Mouse (Mus musculus): Measurements from ENCODE around the gene Arrdc3. TPM values are rescaled to one million over a fixed set of nuclear protein-coding genes. Genes with fewer than 3 reads are reported as not detected.
A peak's percentile ranks its signal among the peaks of the same experiment; 100 is the strongest.

Arrdc3 gene
- total and polyA plus RNA-seq, 2 experiments from 2014 or later, result 58.6 to 90.6 TPM

DNA sequence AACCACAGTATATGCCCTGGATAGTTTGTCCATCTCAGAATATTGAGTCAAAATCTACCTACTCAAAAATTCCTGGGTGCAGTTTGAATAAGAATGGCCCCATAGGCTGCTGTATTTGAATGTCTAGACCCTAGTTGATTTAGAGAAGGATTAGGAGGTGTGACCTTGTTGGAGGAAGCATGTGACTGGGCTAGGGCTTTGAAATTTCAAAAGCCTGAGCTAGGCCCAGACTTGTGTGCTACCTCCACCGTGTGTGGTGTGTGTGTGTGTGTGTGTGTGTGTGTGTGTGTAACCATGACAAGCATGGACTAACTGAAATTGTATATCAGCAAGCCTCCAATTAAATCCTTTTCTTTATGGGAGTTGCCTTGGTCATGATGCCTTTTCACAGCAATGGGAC lies 14.2 kb downstream of the Arrdc3 start:
- no peaks in the 10 kb centered on the region for H3K27me3 ChIP-seq (ENCODE audit: insufficient read depth, low read length)
- 63% methylated on average over 1 of the region's 1 CpGs for WGBS
- peak; percentile 24; the same call in 1 of the 2 replicates for ATAC-seq
- H3K27ac ChIP-seq (ENCODE audit: low read depth, low read length), result no peak overlapping the region
- H3K9me3 ChIP-seq (ENCODE audit: low read length), result no peaks in the 10 kb centered on the region
- H3K36me3 ChIP-seq (ENCODE audit: insufficient read depth), result peaks cover 35% of the 10 kb centered on the region
- no peak for TF ChIP-seq CTCF (IDR thresholded peaks at IDR 0.05; ENCODE audit: low read depth)
- H3K4me2 ChIP-seq (ENCODE audit: low read depth), result no peak overlapping the region
- H3K4me3 ChIP-seq (ENCODE audit: low read depth, low read length), result no peak overlapping the region
- no peak overlapping the region for H3K9ac ChIP-seq
- DNase-seq, result no peak
- no peaks in the 10 kb centered on the region for H3K4me1 ChIP-seq (ENCODE audit: insufficient read depth)

- H3K4me2 ChIP-seq (ENCODE audit: low read depth), result no peak overlapping the region
- no peaks in the 10 kb centered on the region for H3K4me1 ChIP-seq (ENCODE audit: insufficient read depth)
- no peaks in the 10 kb centered on the region for H3K9me3 ChIP-seq (ENCODE audit: low read length)
- H3K9ac ChIP-seq, result no peak overlapping the region
- no peaks in the 10 kb centered on the region for H3K27me3 ChIP-seq (ENCODE audit: insufficient read depth, low read length)
- TF ChIP-seq CTCF (IDR thresholded peaks at IDR 0.05; ENCODE audit: low read depth), result no peak
- peaks cover 30% of the 10 kb centered on the region for H3K36me3 ChIP-seq (ENCODE audit: insufficient read depth)
- no peak overlapping the region for H3K27ac ChIP-seq (ENCODE audit: low read depth, low read length)
- H3K4me3 ChIP-seq (ENCODE audit: low read depth, low read length), result no peak overlapping the region
- DNase-seq (no peak), ATAC-seq (no peak)
- WGBS, result 87% methylated on average over 4 of the region's 4 CpGs
Observed at GRCm38 (mm10) chr13:80898095-80898494, 14.9 kb downstream of the Arrdc3 start.

GRCm38 (mm10) chr13:80899435-80900029 lies 16.3 kb downstream of the Arrdc3 start:
- H3K9ac ChIP-seq, result no peak overlapping the region
- no peak overlapping the region for H3K27ac ChIP-seq (ENCODE audit: low read depth, low read length)
- WGBS, result 83% methylated on average over 2 of the region's 2 CpGs
- H3K4me1 ChIP-seq (ENCODE audit: insufficient read depth), result no peaks in the 10 kb centered on the region
- H3K36me3 ChIP-seq (ENCODE audit: insufficient read depth), result peaks cover 17% of the 10 kb centered on the region
- DNase-seq (no peak), ATAC-seq (no peak)
- TF ChIP-seq CTCF (IDR thresholded peaks at IDR 0.05; ENCODE audit: low read depth), result no peak
- H3K4me2 ChIP-seq (ENCODE audit: low read depth), result no peak overlapping the region
- no peaks in the 10 kb centered on the region for H3K9me3 ChIP-seq (ENCODE audit: low read length)
- no peak overlapping the region for H3K4me3 ChIP-seq (ENCODE audit: low read depth, low read length)
- no peaks in the 10 kb centered on the region for H3K27me3 ChIP-seq (ENCODE audit: insufficient read depth, low read length)

DNA sequence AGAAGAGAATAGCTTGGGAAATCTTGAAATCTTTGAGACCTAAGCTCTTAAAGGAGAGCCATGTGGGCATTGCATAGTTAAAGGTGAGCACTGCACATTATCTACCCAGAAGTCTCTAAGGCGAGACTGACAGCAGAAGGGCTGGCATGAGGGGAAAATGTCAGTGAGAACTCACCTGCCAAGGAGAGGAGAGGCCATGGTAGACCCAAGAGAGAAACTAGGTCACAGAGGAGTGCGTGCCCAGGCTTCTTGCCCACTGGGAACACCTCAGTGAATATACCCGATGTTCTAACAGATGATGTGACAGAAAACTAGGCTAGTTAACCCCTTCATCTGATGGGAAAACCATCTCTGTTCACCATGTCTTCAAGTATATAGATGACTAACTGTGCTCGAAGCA lies 18.2 kb downstream of the Arrdc3 start:
- WGBS, result 83% methylated on average over 4 of the region's 4 CpGs
- Histone ChIP-seq H3K4me2 (ENCODE audit: low read depth) (no peak overlapping the region), H3K9ac (no peak overlapping the region), H3K27ac (ENCODE audit: low read depth, low read length) (no peak overlapping the region), H3K27me3 (ENCODE audit: insufficient read depth, low read length) (no peaks in the 10 kb centered on the region), H3K4me3 (ENCODE audit: low read depth, low read length) (no peak overlapping the region), H3K4me1 (ENCODE audit: insufficient read depth) (no peaks in the 10 kb centered on the region), H3K36me3 (ENCODE audit: insufficient read depth) (peaks cover 11% of the 10 kb centered on the region; the same call in 1 of the 2 replicates), H3K9me3 (ENCODE audit: low read length) (no peaks in the 10 kb centered on the region)
- no peak for TF ChIP-seq CTCF (IDR thresholded peaks at IDR 0.05; ENCODE audit: low read depth)
- ATAC-seq, result no peak
- no peak for DNase-seq

- Histone ChIP-seq H3K36me3 (ENCODE audit: insufficient read depth) (no peaks in the 10 kb centered on the region; the same call in 1 of the 2 replicates), H3K9me3 (ENCODE audit: low read length) (no peaks in the 10 kb centered on the region), H3K27me3 (ENCODE audit: insufficient read depth, low read length) (no peaks in the 10 kb centered on the region), H3K27ac (ENCODE audit: low read depth, low read length) (no peak overlapping the region), H3K4me1 (ENCODE audit: insufficient read depth) (no peaks in the 10 kb centered on the region), H3K4me2 (ENCODE audit: low read depth) (no peak overlapping the region), H3K9ac (no peak overlapping the region), H3K4me3 (ENCODE audit: low read depth, low read length) (no peak overlapping the region)
- ATAC-seq (no peak), DNase-seq (no peak)
- 92% methylated on average over 3 of the region's 3 CpGs for WGBS
- TF ChIP-seq CTCF (IDR thresholded peaks at IDR 0.05; ENCODE audit: low read depth), result no peak
Observed at GRCm38 (mm10) chr13:80902796-80903195, 19.6 kb downstream of the Arrdc3 start.

DNA sequence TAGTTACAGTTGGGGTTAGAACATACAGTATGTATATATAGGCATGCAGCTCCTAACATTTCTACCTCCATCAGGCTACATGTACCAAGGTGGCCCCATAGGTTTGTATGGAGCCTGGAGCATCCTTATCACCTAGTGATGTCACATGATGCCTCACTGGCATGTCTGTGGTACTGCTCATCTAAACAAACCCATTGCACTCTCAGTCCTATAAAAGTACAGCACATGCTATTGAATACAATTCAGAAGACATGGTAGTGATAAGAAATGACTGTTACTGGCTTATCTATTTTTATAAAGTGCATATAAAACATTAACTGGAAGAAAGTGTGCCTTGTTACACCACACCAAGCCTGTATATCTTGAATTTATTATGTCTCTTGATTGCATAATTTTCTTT lies 30.2 kb downstream of the Arrdc3 start:
- no peak for TF ChIP-seq CTCF (IDR thresholded peaks at IDR 0.05; ENCODE audit: low read depth)
- DNase-seq, result no peak
- ATAC-seq, result no peak

DNA sequence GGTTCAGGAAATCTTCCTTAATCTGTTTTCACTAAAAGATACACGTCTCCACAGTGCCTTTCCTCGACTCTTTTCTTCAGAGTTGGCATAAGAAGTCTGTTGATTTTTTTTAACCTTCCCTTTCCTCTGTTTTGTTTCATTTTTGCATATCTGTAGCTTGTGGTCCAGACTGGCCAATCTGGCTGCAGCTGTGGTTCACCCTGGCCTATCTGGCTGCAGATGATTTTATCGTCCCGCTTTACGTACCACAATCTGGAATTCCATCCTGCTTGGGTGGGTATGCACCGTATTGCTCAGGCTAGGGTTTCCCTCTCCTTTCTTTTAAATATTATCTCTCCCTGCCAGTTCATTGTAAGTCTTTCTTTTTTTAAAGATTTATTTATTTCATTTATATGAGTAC lies 37.8 kb downstream of the Arrdc3 start:
- H3K36me3 ChIP-seq (ENCODE audit: insufficient read depth), result no peaks in the 10 kb centered on the region
- no peak overlapping the region for H3K9ac ChIP-seq
- ATAC-seq (no peak), DNase-seq (no peak)
- H3K4me1 ChIP-seq (ENCODE audit: insufficient read depth), result no peaks in the 10 kb centered on the region
- no peaks in the 10 kb centered on the region for H3K27me3 ChIP-seq (ENCODE audit: insufficient read depth, low read length)
- no peak for TF ChIP-seq CTCF (IDR thresholded peaks at IDR 0.05; ENCODE audit: low read depth)
- no peak overlapping the region for H3K4me3 ChIP-seq (ENCODE audit: low read depth, low read length)
- no peak overlapping the region for H3K27ac ChIP-seq (ENCODE audit: low read depth, low read length)
- WGBS, result 88% methylated on average over 6 of the region's 6 CpGs
- H3K4me2 ChIP-seq (ENCODE audit: low read depth), result no peak overlapping the region
- no peaks in the 10 kb centered on the region for H3K9me3 ChIP-seq (ENCODE audit: low read length)

More for the DNA sequence above, 30.2 kb downstream of the Arrdc3 start:
- H3K4me1 ChIP-seq (ENCODE audit: insufficient read depth), result no peaks in the 10 kb centered on the region
- no peak overlapping the region for H3K4me2 ChIP-seq (ENCODE audit: low read depth)
- H3K36me3 ChIP-seq (ENCODE audit: insufficient read depth), result no peaks in the 10 kb centered on the region
- H3K4me3 ChIP-seq (ENCODE audit: low read depth, low read length), result no peak overlapping the region
- H3K27ac ChIP-seq (ENCODE audit: low read depth, low read length), result no peak overlapping the region
- no peak overlapping the region for H3K9ac ChIP-seq
- H3K27me3 ChIP-seq (ENCODE audit: insufficient read depth, low read length), result no peaks in the 10 kb centered on the region
- H3K9me3 ChIP-seq (ENCODE audit: low read length), result no peaks in the 10 kb centered on the region
